Mouse (Mus musculus) lung, postnatal 14 days (tissue): ENCODE results near the gene Mrpl23.
A peak's percentile ranks its signal among the peaks of the same experiment; 100 is the strongest.

Experiments
- DNase-seq: peaks from one replicate; pipeline ENCODE4 v3.0.0; 2021

Gene Mrpl23

DNA sequence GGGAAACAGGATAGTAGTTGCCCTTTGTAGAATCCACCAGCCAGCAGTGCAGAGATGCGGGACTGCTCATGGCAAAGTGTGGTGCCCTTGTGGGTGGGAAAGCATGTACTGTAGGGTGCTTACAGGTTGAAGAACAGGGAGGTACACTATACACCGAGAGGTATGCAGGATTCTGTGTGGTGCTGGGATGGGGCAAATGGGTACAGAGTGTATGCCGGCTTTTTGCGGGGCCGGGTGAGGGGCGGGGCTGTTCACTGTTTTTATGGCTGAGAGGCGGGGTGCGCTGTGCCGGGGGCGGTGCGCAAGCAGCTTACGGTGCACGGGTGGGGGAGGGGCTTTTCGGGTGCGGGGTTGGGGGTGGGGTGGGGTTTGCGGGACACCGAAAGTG, at the start of gene Mrpl23:
Mrpl23 (plus strand) TSS at position 16 of the 388 bp plus-strand sequence.
- no peak for DNase-seq

DNA sequence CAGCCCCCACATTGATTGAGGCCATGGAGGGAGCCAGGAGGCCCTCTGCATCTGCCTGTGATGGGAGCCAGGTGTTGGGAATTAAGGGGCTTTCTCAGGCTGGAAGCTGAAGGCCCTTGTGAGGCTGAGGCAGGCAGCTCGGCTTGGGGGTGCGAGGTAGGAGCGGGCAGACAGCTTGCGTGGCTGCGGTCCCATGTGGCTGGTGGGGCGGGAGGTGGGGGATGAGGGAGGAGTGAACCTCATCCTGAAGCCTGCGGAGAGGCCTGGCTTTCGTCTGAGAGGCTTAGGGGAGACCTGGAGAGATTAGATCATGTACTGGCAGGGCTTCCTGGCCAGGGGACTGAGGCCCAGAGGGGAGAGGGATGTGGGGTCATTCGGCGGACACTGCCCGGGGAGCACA, 49.4 kb upstream of the Mrpl23 start:
- DNase-seq, result no peak

DNA sequence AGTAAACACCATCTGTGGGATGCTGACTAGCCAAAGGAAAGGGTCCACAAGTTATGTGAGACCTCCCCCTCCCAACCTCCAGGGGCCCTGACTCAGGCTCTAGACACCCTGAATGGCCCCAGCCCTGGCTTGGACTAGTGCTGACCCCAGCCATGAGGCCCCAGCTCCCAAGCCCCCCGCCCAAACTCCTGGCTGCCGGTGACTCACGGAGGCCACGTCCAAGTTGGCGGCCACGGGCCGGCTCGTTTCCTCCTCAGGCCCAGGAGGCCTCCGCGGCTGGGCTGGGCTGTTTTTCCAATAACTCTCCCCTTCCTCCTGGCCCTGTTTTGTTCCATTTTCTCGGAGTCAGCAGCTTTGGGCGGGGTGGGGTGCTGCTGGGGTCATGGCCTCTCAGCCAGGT, 47.7 kb upstream of the Mrpl23 start:
- DNase-seq, result no peak

DNA sequence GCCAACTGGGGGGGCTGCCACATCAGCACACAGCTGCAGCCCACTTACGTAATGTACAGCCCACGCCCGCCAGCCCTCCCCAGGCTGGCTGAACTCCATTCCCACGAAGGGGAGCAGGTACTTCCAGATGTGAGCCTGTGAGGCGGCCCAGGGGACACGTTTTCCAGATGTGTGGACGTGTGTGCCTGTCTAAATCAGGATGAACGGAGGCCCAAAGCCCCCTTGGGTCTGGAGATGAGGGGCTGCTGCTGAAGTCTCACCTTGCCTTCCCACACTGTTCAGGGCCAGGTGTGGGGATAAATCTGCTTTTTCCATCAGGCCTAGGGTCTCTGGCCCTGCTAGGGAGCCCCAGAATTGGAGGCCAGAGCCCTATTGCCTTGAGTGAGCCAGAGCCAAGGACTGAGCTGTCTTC, 45.7 kb upstream of the Mrpl23 start:
- DNase-seq, result no peak

DNA sequence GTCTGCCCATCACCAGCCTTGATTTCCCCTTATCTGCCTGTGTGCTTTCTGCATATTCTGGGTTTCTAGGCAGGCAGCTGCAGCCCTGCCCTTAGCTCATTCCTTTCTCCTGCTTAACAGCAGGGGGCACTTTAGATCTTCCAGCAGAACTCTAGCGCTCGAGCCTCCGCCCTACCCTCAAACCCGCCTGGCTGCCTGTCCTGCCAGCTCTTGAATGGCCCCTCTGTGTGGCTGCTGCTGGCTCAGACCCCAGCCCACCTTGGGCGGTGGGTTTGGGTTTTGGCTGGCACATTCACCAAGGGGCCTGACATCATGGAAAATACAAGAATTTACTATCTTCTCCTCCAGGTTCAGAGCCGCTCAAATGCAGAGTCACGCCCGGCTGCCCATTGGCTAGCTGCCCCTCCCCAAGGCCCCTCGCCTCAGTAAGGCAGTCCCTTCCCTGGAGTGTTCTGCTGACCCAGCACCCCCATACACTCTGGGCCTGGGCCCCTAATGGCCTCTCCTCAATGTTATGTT, 45.1 kb upstream of the Mrpl23 start:
- peak; percentile 28 for DNase-seq

DNA sequence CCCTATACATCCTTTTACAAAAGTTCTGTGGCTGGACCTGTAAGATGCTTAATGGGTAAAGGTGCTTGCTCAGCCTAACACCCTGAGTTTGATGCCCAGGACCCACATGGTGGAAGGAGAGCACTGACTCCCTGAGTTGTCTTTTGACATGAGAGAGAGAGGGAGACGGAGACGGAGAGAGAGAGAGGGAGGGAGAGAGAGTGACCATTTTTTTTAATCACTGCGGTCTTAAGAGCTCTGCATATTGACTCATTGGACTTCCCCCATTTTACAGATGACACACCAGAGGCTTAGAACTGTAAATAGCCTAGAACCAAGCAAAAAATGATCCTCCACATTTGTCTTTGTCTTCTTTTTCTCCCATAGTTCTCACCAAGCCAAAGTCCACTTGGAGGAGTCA, 44.4 kb upstream of the Mrpl23 start:
- no peak for DNase-seq

DNA sequence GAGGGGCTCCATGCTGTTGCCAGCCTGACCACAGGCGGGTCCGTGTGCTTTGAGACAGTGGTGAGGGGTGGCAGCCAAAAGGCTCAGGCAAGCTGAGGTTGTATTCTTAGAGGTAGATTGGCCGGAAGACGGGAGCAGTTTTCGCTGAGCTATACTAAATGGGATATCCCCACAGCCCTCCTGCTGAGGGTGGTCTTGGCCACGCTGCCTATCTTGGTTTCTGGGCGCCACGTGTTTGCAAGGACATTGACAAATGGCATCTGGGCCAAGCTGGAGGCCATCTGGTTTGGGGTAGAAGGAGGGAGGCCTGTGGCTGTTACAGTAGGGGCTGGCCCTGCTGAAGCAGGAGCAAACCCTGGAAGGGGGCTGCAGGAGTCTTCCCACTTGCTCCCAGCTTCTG, 39.0 kb upstream of the Mrpl23 start:
- DNase-seq, result no peak

DNA sequence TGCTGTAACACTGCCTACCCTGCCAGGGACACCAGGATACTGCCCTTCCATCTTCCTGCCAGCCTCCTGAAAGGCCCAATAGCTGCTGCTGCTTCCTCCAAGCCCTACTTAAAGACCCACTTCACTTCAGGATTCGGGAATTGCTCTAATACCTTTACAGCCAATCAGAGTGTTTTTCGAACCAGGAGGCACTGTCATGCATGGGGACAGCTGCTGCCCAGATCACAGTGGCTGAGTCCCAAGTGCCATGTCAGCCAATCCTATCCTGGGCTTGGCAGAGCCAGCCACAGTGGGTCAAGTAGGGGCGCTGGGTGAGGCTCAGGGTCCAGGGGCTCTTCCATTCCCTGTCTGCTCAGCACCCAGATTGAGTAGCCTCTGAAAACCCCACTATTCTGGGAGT, 36.3 kb upstream of the Mrpl23 start:
- no peak for DNase-seq

DNA sequence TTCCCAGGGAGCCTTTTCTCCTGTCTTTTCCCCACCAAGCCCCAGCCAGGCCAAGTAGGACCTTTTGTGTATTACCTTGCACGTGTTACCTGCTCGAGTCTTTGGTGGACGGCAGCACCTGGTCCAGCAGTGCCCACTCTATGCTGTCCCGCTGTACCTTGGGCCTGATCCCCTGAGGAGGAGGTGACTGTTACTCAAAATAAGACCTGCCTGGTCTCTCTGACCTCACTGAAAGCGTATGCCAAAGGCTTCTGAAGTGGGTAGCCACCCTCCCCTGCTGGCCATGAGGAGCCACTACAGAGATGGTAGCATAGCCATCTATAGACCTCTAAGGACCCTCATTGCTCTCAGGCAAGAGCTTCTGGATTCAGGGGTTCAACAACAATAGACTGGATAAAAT, 35.7 kb upstream of the Mrpl23 start:
- no peak for DNase-seq

DNA sequence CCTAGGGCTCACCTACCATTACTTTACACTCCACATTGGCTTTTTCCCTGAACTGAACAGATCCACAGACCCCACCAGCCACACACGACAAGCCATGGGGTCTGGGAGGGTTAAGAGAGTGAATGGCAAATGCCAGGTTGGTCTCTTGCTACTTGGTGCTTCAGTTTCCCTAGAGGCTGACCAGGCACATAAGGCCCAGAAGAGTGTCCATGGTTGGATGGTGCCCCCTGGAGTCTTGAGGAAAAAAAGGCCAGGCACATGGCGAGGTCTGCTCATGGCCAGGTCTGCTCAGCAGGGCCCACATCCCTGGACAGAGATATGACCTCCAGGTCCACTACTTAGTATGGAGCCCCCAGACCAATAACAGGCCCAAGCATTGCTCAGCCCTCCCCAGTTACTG, 34.7 kb upstream of the Mrpl23 start:
- peak; percentile 53 for DNase-seq

DNA sequence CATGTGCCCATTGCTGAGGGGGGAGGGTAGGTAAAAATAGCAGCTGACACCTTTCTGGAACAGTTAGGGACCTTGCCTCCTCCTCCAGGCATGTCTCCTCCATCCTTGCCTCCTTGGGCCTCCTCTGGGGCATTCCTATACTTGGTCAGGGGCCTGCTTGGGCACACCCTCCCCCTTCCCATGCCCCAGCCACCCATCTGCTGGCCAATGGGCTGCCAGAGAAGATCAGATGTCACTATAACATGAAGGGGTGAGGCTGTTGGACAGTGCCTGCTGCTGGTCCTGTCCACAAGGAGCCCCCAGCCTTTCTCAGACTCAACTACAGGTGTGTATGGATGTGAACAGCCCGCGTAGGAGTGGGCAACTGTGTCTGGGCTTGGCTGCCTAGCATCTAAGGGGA, 33.9 kb upstream of the Mrpl23 start, which contains the start of gene Tnnt3:
Tnnt3 (plus strand) TSS at position 262 of the 400 bp plus-strand sequence.
- DNase-seq, result no peak

DNA sequence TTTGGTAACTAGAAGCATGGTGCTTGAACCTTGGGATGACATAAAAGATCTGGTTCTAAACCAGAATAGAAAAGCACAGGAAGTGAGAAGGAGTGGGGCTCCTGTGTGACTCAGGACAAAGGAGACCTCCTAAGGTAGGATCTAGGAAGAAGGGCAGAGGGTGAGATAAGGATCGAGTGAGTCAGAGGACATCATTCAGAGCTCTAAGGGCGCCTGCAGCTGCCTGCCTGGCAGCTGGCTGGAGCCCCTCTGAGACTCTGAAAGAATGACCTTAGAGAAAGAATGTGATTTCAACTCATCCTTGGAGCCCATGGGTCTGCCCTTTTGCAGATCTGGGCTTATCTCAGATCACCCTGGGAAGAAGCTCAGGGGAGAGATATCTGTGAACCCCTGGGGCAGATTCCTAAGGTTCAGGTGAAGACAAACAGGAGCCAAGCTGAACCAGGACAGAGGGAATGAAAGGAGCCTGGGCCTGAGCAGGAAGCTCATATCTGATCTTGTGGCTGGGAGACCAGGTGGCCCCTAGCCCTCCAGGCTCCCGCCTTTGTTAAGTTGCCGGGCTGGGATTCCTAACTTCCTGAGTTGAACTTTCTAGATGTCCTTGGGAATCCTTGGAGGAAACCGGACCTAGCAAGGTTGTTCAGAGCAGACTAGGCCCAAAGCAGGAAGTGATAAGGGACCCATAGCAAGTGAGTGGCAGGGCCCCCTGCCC, 33.3 kb upstream of the Mrpl23 start:
- DNase-seq, result no peak

DNA sequence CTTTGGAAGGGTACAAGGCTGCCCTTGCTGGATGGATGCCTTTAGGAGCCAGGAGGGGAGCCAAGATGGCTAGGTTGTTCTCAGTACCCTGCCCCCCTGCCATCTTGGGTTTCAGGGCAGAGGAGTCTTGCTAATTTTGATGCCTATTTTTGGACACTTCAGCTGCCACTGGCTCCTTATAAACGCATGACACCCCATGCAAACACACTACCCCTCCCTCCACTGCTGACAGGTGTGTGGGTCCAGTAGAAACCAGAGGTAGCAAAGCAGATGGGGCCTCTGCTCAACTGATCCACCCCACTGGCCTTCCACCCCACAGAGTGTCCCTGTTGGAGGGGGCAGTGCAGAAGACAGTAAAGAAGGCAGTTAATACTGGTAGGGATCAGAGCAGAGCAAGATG, 32.5 kb upstream of the Mrpl23 start:
- DNase-seq, result no peak

DNA sequence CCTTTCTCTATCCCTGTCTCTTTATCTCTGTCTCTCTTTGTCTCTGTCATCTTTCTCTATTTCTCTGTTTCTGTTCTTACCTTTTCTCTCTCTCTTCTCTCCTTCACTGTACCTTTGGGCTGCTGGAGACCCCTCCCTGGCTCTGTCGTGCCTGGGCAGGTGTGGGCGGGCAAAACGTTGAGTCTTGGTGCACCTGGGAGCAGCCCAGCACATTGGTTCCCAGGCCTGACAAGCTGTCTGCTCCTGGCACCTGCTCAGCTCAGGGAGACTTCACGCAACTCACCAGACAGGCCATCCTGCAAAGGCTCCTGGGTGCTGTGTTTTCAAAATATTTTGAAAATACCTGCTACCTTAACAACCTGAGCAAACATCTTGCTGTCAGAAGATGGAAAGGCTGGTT, 29.3 kb upstream of the Mrpl23 start:
- DNase-seq, result no peak

DNA sequence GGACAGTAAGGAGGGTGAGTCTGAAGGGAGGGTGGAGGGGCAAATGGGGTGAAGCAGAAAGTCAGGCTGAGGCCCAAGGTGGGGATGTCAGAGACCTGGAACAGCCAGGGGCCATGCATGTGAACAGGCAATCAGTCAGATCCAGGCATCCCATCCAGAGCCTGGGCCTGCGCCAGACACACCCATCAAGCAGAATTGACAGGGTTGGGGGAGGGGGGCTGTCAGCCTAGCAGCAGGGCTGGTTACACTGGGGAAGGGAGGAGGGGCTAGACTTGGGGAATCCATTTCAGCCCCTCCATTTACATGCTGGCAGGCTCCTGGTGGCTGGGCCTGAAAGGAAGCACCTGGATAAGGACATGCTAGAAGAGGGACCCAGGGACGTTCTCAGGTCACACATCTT, 26.5 kb upstream of the Mrpl23 start:
- no peak for DNase-seq

DNA sequence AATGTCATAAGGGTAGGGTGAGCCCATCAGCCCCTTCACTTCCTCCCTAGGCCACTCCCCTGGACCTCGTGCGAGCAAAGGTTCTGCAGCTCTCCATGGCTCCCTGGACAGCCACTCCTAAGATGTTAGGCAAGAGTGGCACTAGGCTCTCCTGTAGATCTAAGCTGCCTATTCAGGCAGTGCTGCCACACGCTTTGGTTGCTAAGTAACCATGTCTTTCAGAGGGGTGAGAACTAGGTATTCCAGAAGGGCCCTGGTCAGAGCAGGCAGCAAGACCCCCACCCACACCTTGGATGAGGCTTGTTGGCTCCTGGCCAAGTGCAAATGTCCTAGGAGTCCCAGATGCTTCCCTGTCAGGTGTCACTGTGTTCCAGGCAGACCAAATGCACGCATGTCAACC, 26.0 kb upstream of the Mrpl23 start:
- DNase-seq, result no peak

DNA sequence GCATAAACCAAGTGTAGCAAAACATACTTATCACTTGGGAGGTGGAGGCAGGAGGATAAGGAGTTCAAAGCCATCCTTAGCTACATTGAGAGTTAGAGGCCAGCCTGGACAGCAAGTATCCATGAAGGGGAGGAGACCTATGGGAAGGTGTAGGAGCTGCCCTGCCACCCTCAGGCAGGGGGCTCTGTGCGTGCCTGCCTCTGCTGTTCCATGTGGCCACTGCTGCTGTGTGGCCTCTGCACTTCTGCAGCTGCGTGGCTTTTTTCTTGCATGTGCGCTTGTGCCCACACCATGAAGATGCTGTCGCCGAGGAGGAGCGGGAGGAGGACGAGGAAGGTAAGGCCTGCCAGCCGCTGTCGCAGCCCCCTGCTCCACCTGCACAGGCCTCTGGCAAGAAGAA, 25.0 kb upstream of the Mrpl23 start:
- no peak for DNase-seq

DNA sequence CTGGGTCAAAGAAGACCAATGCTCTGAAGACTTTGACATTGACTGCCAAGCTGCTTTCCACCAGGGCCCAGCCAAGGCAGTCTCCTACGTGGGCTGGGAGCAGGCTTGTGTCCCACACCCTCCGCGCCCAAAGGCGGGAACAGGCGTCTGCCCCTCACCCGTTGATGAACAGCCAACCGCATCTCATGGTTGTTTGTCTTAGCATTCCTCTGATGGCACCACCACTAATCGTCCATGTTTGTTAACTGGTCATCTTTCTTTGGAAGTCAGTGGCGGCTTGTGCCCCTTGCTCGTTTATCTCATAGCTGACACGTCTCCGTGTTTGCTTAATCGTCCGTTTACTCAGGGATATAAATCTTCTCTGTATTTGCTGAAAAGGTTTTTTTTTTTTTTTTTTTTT, 23.0 kb upstream of the Mrpl23 start:
- DNase-seq, result no peak

DNA sequence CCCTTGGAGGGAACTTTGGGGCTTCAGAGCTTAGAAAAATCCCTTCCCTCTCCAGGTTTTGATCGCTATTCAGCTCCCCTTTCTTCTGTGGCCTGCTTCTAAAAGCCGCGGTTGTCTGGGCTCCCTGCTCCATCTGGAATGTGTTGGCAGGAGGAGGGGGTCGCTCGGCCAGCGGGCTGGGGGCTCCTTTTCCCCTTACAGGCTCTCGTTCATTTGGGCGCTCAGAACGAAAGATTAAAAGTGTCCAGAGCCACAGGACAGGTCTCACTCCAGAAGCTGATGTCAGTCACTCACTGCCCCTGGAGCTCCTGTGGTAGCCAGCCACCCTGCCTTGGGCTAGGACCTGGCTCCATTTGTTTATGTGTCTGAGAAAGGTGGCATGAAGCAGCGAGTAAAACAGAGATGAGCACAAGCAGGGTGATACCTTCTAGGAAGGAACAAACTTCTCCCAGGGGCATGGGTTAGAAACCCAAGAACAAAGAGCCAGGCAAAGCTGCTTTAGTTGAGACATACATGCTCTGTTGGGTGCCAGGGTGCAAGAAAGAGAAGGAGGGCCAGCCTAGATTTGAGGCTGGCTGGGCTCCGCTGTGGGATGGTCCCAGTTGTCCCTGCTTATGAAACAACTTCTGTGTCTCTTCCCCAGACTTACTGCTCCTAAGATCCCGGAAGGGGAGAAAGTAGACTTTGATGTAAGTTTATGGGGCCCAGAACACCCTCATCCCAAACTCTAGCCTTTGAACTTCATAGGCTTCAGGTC, 22.3 kb upstream of the Mrpl23 start:
- DNase-seq, result peak; percentile 27

DNA sequence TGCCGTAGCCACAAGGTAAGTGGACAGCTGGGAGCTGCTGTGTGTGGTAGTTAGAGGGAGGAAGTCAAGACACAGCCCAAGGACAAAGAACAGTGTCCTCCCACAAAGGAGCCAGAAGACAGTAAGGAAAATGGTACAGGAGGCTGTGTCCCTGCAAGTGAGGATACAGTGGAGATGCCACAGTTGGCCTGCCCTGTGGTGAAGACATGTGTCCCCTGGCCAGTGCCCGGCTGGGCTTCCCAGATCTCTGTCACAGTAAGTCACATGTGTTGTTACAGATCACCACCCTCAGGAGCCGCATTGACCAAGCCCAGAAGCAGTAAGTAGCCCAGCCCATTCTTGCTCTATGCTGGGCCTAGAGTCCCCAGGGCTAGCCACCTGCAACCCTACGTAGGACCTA, 18.4 kb upstream of the Mrpl23 start:
- DNase-seq, result no peak

DNA sequence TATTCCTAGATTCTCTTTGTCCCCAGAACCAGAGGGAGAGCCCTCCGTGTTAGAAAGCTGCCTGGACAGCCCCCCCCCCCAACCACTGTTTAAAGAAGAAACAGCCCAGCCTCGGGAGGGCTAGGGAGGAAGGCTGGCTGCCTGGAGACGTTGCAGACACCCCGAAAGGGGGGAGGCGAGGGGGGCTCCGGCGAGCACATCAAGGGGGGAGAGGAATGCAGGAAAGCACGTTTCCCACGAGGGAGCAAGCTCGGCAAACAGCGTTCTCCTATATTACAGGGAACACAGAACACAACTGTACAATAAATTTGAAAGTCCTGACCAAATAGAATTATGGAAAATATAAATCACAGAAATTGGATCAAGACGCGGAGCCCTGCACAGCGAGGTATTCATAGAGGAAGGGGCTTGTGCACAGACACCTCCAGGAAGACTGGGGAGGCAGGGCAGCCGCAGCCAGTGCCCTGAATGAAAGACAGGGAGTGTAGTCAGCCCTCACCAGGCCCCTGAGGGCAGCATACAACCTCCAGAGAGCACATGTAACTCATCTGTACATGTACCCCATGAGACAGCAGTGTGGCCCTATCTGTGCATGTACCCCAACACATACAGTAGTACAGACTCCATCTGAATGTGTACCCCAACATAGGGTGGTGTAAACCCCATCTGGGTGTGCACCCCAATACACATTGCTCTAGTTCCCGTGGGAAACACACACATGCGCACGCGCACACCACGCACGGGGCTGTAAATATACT, 16.1 kb upstream of the Mrpl23 start:
- no peak for DNase-seq

DNA sequence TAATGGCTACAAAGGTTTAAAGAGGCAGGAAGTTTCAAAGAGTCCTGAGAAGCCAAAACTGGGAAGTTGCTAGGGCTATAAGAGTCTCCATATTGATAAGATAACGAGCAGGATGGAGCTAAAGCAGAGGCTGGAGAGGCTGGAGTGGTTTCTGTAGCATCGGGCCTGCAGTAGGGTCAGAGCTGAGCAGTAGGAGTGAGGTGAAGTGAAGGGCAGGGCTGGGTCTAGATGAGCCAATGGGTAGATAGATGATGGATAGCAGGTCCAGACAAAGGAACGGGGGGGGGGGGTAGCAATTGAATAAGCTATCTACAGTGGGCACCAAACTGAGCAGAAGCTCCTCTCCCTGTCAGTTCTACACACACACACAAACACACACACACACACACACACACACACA, 15.0 kb upstream of the Mrpl23 start:
- no peak for DNase-seq

DNA sequence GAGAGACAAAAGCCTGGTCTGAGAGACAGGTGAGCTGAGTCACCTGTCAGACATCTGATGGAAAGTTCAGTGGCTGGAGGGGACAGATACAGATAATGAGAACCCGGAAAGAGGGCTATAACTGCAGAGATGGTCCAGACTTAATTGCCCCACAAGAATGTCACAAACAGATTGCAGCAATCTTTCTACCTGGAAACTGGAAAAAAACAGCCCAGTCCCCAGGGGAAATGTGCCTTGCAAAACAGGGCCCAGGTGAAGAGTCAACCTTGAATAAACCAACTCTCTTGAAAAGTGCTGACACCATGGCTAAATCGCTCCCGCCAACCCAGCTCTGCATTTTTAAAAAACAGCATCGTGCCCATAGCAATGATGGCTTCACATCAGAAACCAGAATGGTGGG, 12.2 kb upstream of the Mrpl23 start:
- no peak for DNase-seq

DNA sequence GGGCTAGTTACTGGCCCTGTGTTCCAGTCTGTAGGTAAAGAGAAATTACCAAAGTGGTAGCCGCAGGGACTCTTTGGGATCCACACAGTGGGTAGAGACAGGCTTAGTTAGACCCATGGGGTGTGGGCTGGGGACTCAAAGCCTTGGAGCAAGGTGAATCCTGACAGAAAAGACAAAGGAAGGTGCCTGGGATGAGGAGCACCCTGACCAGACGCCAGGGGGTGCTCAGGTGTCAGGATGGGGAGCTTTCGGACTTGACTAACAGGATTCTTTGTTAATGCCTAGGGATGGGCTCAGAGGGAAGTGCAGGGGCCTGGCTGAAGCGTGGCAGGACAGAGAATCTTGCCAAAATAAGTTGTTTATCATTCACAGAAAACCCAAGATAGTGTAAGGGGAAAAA, 10.1 kb upstream of the Mrpl23 start:
- peak; percentile 52 for DNase-seq
